Mouse (Mus musculus) myocyte (in vitro differentiated cells): ENCODE data around the gene Ddx6.

Experiments
- MYOG ChIP-seq, 3 experiments: IDR thresholded peaks; one replicate each; pipeline ENCODE4 v1.6.1; 2011; ENCODE audit warnings: control low read depth in 2 of 3, low read depth in 2 of 3, mild to moderate bottlenecking in 2 of 3; ENCODE audit not compliant: insufficient read length in 2 of 3, control insufficient read depth in 1 of 3, insufficient read depth in 1 of 3
- POLR2AphosphoS2 ChIP-seq: IDR thresholded peaks from one replicate; pipeline ENCODE4 v1.6.1; 2011; ENCODE audit warnings: low read depth, control low read depth; ENCODE audit not compliant: insufficient read length
- USF1 ChIP-seq: IDR thresholded peaks from one replicate; pipeline ENCODE4 v1.6.1; 2011; ENCODE audit warnings: low read depth, mild to moderate bottlenecking, control low read depth, moderate library complexity

GRCm38 (mm10) chr9:44647026-44647425, 42.3 kb downstream of the Ddx6 start:
- TF ChIP-seq POLR2AphosphoS2 (no peak), MYOG (IDR thresholded peaks at IDR 0.05; ENCODE audit: control insufficient read depth in 1 of 3, insufficient read depth in 1 of 3, insufficient read length in 2 of 3, low read depth in 2 of 3) (no peak), USF1 (no peak)
